Mouse (Mus musculus) heart, adult 2 months (tissue): ENCODE measurements around the gene Cerk.

Experiments
- CTCF ChIP-seq: fragments of 200-600 bp; IDR thresholded peaks from 2 replicates; pipeline ENCODE4 v1.8.1; 2022; ENCODE audit warnings: antibody characterized with exemption, mild to moderate bottlenecking, moderate library complexity
- EP300 ChIP-seq: fragments of 200-500 bp; IDR thresholded peaks from 2 replicates; pipeline ENCODE4 v1.6.1; 2011; ENCODE audit warnings: low read depth, low read length, control low read depth; ENCODE audit not compliant: insufficient read depth
- POLR2A ChIP-seq: fragments of 200-500 bp; IDR thresholded peaks from 2 replicates; pipeline ENCODE4 v1.6.1; 2011; ENCODE audit warnings: mild to moderate bottlenecking, low read depth, low read length, control low read depth; ENCODE audit not compliant: insufficient read depth

DNA sequence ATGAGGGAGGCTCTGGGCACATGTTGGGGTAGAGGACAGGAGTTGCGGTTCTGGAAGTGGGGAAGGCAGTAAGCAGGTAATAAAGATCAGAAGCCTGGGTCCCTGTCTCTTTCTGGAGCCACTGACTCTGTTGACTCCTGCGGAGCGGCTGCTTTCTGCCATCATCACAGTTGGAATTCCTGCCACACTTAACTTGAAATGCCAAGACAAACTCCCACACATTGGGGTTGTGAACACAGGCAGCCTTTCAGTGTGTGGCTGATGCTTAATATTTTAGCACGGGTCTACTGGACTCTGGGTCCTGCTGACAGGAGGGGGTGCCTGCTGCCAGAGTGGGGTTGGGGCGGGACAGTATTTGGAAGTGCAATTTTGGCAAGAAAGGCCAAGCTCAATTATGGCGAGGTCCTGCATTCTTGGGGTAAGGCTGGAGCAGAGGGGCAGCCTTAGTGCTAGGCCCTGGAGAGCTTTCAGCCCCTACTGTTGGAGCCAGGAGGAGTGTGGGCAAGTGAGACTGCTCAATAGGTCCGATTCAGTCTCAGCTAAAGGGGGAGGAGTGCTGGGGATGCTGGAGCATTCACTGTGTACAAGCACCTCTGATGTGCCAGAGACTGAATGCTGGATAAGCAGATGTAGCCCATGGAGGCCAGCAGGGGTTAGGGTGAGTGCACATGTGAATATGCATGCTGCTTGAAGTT lies 33.7 kb upstream of the Cerk start:
- TF ChIP-seq EP300: no peak
- TF ChIP-seq CTCF: 0 out of 2 replicates have a peak, but pooled peaks have one; percentile 4
- no peak for TF ChIP-seq POLR2A
